Mouse (Mus musculus) layer of hippocampus, adult 11-12 months (tissue): ENCODE results near the gene Hist1h4h.
A peak's percentile ranks its signal among the peaks of the same experiment; 100 is the strongest.

Experiments used
- DNase-seq: peaks from one replicate; pipeline ENCODE4 v3.0.0; 2022; ENCODE audit warnings: low spot score

Gene Hist1h4h

GRCm38 (mm10) chr13:23530901-23531875, at the start of gene Hist1h4h:
Hist1h4h (plus strand) TSS chr13:23531050.
- DNase-seq = peak; percentile 98

GRCm38 (mm10) chr13:23483153-23483552, 47.7 kb upstream of the Hist1h4h start:
- DNase-seq = no peak

GRCm38 (mm10) chr13:23485271-23485670, 45.6 kb upstream of the Hist1h4h start:
- DNase-seq = no peak

- peak; percentile 75 for DNase-seq
Measured at GRCm38 (mm10) chr13:23488400-23489322, 42.2 kb upstream of the Hist1h4h start, which contains the start of gene Btn2a2. Btn2a2 (minus strand) TSS chr13:23488857.

GRCm38 (mm10) chr13:23490863-23491262, 40.0 kb upstream of the Hist1h4h start:
- DNase-seq = no peak

- DNase-seq = no peak
Measured at GRCm38 (mm10) chr13:23491263-23491662, 39.6 kb upstream of the Hist1h4h start.

- no peak for DNase-seq
Measured at GRCm38 (mm10) chr13:23491990-23492389, 38.9 kb upstream of the Hist1h4h start.

GRCm38 (mm10) chr13:23495526-23495925, 35.3 kb upstream of the Hist1h4h start:
- DNase-seq = no peak

GRCm38 (mm10) chr13:23497656-23498321, 33.1 kb upstream of the Hist1h4h start:
- DNase-seq = peak; percentile 43

- no peak for DNase-seq
Measured at GRCm38 (mm10) chr13:23498653-23499052, 32.2 kb upstream of the Hist1h4h start.

- DNase-seq = no peak
Measured at GRCm38 (mm10) chr13:23499943-23500342, 30.9 kb upstream of the Hist1h4h start.

GRCm38 (mm10) chr13:23500424-23501200, 30.2 kb upstream of the Hist1h4h start:
- peak; percentile 67 for DNase-seq

- no peak for DNase-seq
Measured at GRCm38 (mm10) chr13:23501511-23501910, 29.3 kb upstream of the Hist1h4h start.

- no peak for DNase-seq
Measured at GRCm38 (mm10) chr13:23502031-23502567, 28.8 kb upstream of the Hist1h4h start.

GRCm38 (mm10) chr13:23502916-23503315, 27.9 kb upstream of the Hist1h4h start:
- DNase-seq = no peak

- peak; percentile 60 for DNase-seq
Measured at GRCm38 (mm10) chr13:23503797-23504196, 27.1 kb upstream of the Hist1h4h start.

GRCm38 (mm10) chr13:23505662-23506345, 25.0 kb upstream of the Hist1h4h start:
- no peak for DNase-seq

- no peak for DNase-seq
Measured at GRCm38 (mm10) chr13:23506351-23506750, 24.5 kb upstream of the Hist1h4h start.

- DNase-seq = no peak
Measured at GRCm38 (mm10) chr13:23506819-23507515, 23.9 kb upstream of the Hist1h4h start.
